Comparison of ENCODE assay signal across 19 mouse cellular contexts in the genomic region with DNA sequence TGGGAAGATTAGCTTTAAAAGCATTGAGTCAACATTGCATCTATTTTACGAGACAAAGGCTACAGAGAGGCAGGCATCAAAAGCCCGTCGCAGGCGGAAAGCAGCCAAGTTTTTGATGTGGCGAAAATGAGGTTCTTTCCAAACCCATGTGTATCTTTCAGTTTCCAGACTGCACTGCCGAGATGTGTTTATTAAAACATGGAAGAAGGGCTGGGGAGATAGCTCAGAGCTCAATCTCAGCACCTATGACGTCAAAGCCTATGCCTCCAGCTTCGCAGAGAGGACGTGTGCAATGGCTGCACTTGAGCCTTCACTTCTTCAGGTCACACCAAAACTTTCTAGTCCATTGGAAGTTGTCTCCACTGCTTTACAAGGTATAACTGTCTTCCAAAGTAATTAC.
A peak's percentile ranks its signal among the peaks of the same experiment; 100 is the strongest.
DNase-seq lines count a peak whose midpoint lies in the region; ATAC-seq and TF ChIP-seq lines count a peak whose summit lies in the region.
"Had no signal": no experiment of that assay in that cellular context is flagged by ENCODE, and none has a peak within 500 bp of the region (broad histone marks: within the 10 kb centered on the region; RNA-seq: fewer than 3 reads in every experiment).

No protein-coding gene starts in this region.

- no peaks in the 10 kb centered on the region for H3K36me3 ChIP-seq in kidney, embryonic 16.5 days (ENCODE audit: insufficient read depth, low read length)
- no peaks in the 10 kb centered on the region for H3K36me3 ChIP-seq in intestine, postnatal 0 days (ENCODE audit: control insufficient read depth, insufficient read depth)
- no peaks in the 10 kb centered on the region for H3K36me3 ChIP-seq in stomach, postnatal 0 days (ENCODE audit: control insufficient read depth, insufficient read depth, low read length)
- H3K36me3 ChIP-seq: embryonic facial prominence, embryonic 12.5 days; forebrain, embryonic 15.5 days; hindbrain, embryonic 12.5 days; liver, embryonic 12.5 days had no signal

- ATAC-seq in kidney, embryonic 16.5 days (ENCODE audit: low FRiP score, low TSS enrichment): no peak
- ATAC-seq in intestine, postnatal 0 days: no peak
- no peak; the same call in 1 of the 2 replicates for ATAC-seq in stomach, postnatal 0 days (ENCODE audit: low FRiP score, low TSS enrichment)
- ATAC-seq: liver, embryonic 12.5 days had no signal

- 78% methylated on average over 9 of the region's 9 CpGs for WGBS in kidney, embryonic 16.5 days
- WGBS in intestine, postnatal 0 days: 66% methylated on average over 9 of the region's 9 CpGs
- 39% methylated on average over 9 of the region's 9 CpGs for WGBS in stomach, postnatal 0 days

- no peak for TF ChIP-seq CTCF in intestine, postnatal 0 days (IDR thresholded peaks at IDR 0.05; ENCODE audit: low read depth)
- TF ChIP-seq CTCF in stomach, postnatal 0 days (IDR thresholded peaks at IDR 0.05; ENCODE audit: low read depth): no peak

- H3K27ac ChIP-seq in kidney, embryonic 16.5 days (ENCODE audit: low read length): peak overlapping the region; percentile 1; the same call in 1 of the 2 replicates
- 0 out of 2 replicates have a peak overlapping the region, but pooled peaks have one; percentile 54 for H3K27ac ChIP-seq in intestine, postnatal 0 days (ENCODE audit: low read depth, low read length)
- H3K27ac ChIP-seq in stomach, postnatal 0 days (replicated peaks): peak overlapping the region; percentile 78
- H3K27ac ChIP-seq: embryonic facial prominence, embryonic 12.5 days; forebrain, embryonic 15.5 days; hindbrain, embryonic 12.5 days; liver, embryonic 12.5 days had no signal

- no peaks in the 10 kb centered on the region for H3K27me3 ChIP-seq in kidney, embryonic 16.5 days (ENCODE audit: insufficient read depth, low read length)
- no peaks in the 10 kb centered on the region for H3K27me3 ChIP-seq in intestine, postnatal 0 days (replicated peaks; ENCODE audit: control insufficient read depth, insufficient read depth, low read length)
- no peaks in the 10 kb centered on the region for H3K27me3 ChIP-seq in stomach, postnatal 0 days (ENCODE audit: control insufficient read depth, insufficient read depth, low read length)
- H3K27me3 ChIP-seq: embryonic facial prominence, embryonic 12.5 days; forebrain, embryonic 15.5 days; hindbrain, embryonic 12.5 days; liver, embryonic 12.5 days had no signal

- no peak overlapping the region for H3K4me3 ChIP-seq in kidney, embryonic 16.5 days (ENCODE audit: low read length)
- no peak overlapping the region for H3K4me3 ChIP-seq in intestine, postnatal 0 days (ENCODE audit: low read depth, low read length)
- H3K4me3 ChIP-seq in stomach, postnatal 0 days (ENCODE audit: low read depth, low read length): no peak overlapping the region
- H3K4me3 ChIP-seq: embryonic facial prominence, embryonic 12.5 days; erythroblast, embryonic 14.5 days; forebrain, embryonic 15.5 days; hindbrain, embryonic 12.5 days; liver, embryonic 12.5 days had no signal

- H3K9ac ChIP-seq in kidney, embryonic 16.5 days (replicated peaks; ENCODE audit: low read length): no peak overlapping the region
- no peak overlapping the region for H3K9ac ChIP-seq in intestine, postnatal 0 days (ENCODE audit: low read depth, low read length)
- no peak overlapping the region for H3K9ac ChIP-seq in stomach, postnatal 0 days (ENCODE audit: low read length)
- H3K9ac ChIP-seq: embryonic facial prominence, embryonic 12.5 days; forebrain, embryonic 15.5 days; hindbrain, embryonic 12.5 days; liver, embryonic 12.5 days had no signal

- H3K4me2 ChIP-seq in kidney, embryonic 16.5 days (replicated peaks; ENCODE audit: low read depth, low read length): no peak overlapping the region
- H3K4me2 ChIP-seq in intestine, postnatal 0 days (replicated peaks; ENCODE audit: low read depth): no peak overlapping the region; the same call in 1 of the 2 replicates
- no peak overlapping the region for H3K4me2 ChIP-seq in stomach, postnatal 0 days (replicated peaks; ENCODE audit: low read depth)
- H3K4me2 ChIP-seq: embryonic facial prominence, embryonic 12.5 days; forebrain, embryonic 15.5 days; hindbrain, embryonic 12.5 days; liver, embryonic 12.5 days had no signal

- DNase-seq in kidney, postnatal 25 days: no peak
- peak; percentile 22 for DNase-seq in lung, postnatal 10 days
- no peak for DNase-seq in lung, postnatal 25 days (ENCODE audit: low spot score)
- no peak for DNase-seq in stomach, postnatal 0 days (ENCODE audit: low spot score)
- no peak for DNase-seq in right cerebral cortex, postnatal 36 days (ENCODE audit: low spot score in 2 of 2)
- DNase-seq: adrenal gland, adult 2 months; cerebellum, adult 8-10 months; gastrocnemius, postnatal 25 days; kidney, adult 11 months; kidney, postnatal 36 days; right cerebral cortex, postnatal 25 days; thymus, postnatal 25 days had no signal

- H3K4me1 ChIP-seq in kidney, embryonic 16.5 days (ENCODE audit: insufficient read depth, low read length): peaks cover 44% of the 10 kb centered on the region
- no peaks in the 10 kb centered on the region for H3K4me1 ChIP-seq in intestine, postnatal 0 days (replicated peaks; ENCODE audit: control insufficient read depth, insufficient read depth, low read length)
- peaks cover 6% of the 10 kb centered on the region; the same call in 1 of the 2 replicates for H3K4me1 ChIP-seq in stomach, postnatal 0 days (replicated peaks; ENCODE audit: control insufficient read depth, insufficient read depth)

- TF ChIP-seq EP300 in stomach, postnatal 0 days (optimal IDR thresholded peaks at IDR 0.05): no peak

- H3K9me3 ChIP-seq in kidney, embryonic 16.5 days (ENCODE audit: low read length): no peaks in the 10 kb centered on the region
- no peaks in the 10 kb centered on the region for H3K9me3 ChIP-seq in intestine, postnatal 0 days (ENCODE audit: control insufficient read depth)
- no peaks in the 10 kb centered on the region for H3K9me3 ChIP-seq in stomach, postnatal 0 days (ENCODE audit: control insufficient read depth, low read length)
- H3K9me3 ChIP-seq: embryonic facial prominence, embryonic 12.5 days; forebrain, embryonic 15.5 days; hindbrain, embryonic 12.5 days; liver, embryonic 12.5 days had no signal

Comparison
In these comparisons a context has a peak if more than half of its experiments do, and no peak if none do; other contexts are left out.
1. H3K27ac ChIP-seq: peak in every context shown above with its lines; median percentile 78 in stomach, postnatal 0 days; 54 in intestine, postnatal 0 days; 1 in kidney, embryonic 16.5 days.